Mouse (Mus musculus) hindlimb bud, embryonic 11.5 days (tissue): ENCODE results near the gene Rpl10.

Source experiments
- DNase-seq: peaks from one replicate; pipeline ENCODE4 v3.0.0-alpha.2; 2012; ENCODE audit warnings: low read depth, low spot score; ENCODE audit errors: extremely low spot score

Rpl10 gene

GRCm38 (mm10) chrX:74281041-74281731 lies 10.6 kb downstream of the Rpl10 start:
- DNase-seq: no peak

GRCm38 (mm10) chrX:74281732-74282394 lies 11.3 kb downstream of the Rpl10 start, which contains the start of the genes Taz and Dnase1l1:
Taz (plus strand) TSS chrX:74281912.
Dnase1l1 (minus strand) TSS chrX:74282337.
- DNase-seq: no peak

GRCm38 (mm10) chrX:74282395-74283091 lies 11.9 kb downstream of the Rpl10 start:
- DNase-seq: no peak

- DNase-seq: no peak
Observed at GRCm38 (mm10) chrX:74283092-74283437, 12.5 kb downstream of the Rpl10 start.

- no peak for DNase-seq
Observed at GRCm38 (mm10) chrX:74293431-74293830, 22.8 kb downstream of the Rpl10 start.

- no peak for DNase-seq
Observed at GRCm38 (mm10) chrX:74296538-74297448, 26.2 kb downstream of the Rpl10 start, which contains the start of gene Atp6ap1. Atp6ap1 (plus strand) TSS chrX:74297097.

- DNase-seq: no peak
Observed at GRCm38 (mm10) chrX:74298348-74298747, 27.7 kb downstream of the Rpl10 start.

GRCm38 (mm10) chrX:74299721-74300120 lies 29.1 kb downstream of the Rpl10 start:
- no peak for DNase-seq

- no peak for DNase-seq
Observed at GRCm38 (mm10) chrX:74304867-74305700, 34.5 kb downstream of the Rpl10 start, which contains the start of gene Gdi1. Gdi1 (plus strand) TSS chrX:74304998.

- DNase-seq: no peak
Observed at GRCm38 (mm10) chrX:74312540-74313464, 42.2 kb downstream of the Rpl10 start, which contains the start of gene Fam50a. Fam50a (plus strand) TSS chrX:74313033.
